Mouse (Mus musculus) CH12.LX (cell line): ENCODE measurements at regions not wholly inside any gene's neighbourhood (a gene's known extent, or its start where the extent isn't known, plus 50 kb on each side); places are given as distances from the start of the nearest gene placed in this dataset.

Source experiments
- DNase-seq: peaks from one replicate; pipeline ENCODE4 v3.0.0-alpha.2; 2013; ENCODE audit errors: extremely low read depth
- H3K27ac ChIP-seq: 2 replicates; pipeline ENCODE4 v1.5.1; 2012; ENCODE audit warnings: low read depth, mild to moderate bottlenecking, control low read depth, moderate library complexity; ENCODE audit not compliant: insufficient read depth
- H3K27me3 ChIP-seq: replicated peaks from 2 replicates; pipeline ENCODE3; 2012; ENCODE audit warnings: inconsistent platforms
- H3K36me3 ChIP-seq, 2 experiments: replicated peaks in 1 of 2; 2 replicates each; pipeline versions ENCODE3 to v1.6.1; 2012; ENCODE audit warnings: inconsistent platforms in 1 of 2, low read length in 1 of 2, mild to moderate bottlenecking in 1 of 2, mixed read lengths in 1 of 2, moderate library complexity in 1 of 2; ENCODE audit not compliant: control insufficient read depth in 1 of 2, insufficient read depth in 1 of 2
- H3K4me1 ChIP-seq, 2 experiments: 2 replicates each; pipeline ENCODE4 v1.6.1; 2012; ENCODE audit warnings: inconsistent platforms in 1 of 2, moderate library complexity in 1 of 2; ENCODE audit not compliant: insufficient read depth in 2 of 2, control insufficient read depth in 1 of 2
- H3K4me2 ChIP-seq: 2 replicates; pipeline ENCODE4 v1.6.1; 2012; ENCODE audit warnings: low read depth, mild to moderate bottlenecking, control low read depth; ENCODE audit not compliant: poor library complexity, insufficient read depth, severe bottlenecking
- H3K4me3 ChIP-seq, 3 experiments: fragments of 150-350 bp in 1 of 3; sonication (generic) in 1 of 3; replicated peaks in 1 of 3; 2 replicates each; pipeline versions ENCODE3 to v1.5.1; 2011 to 2012; ENCODE audit warnings: low read depth in 2 of 3, low read length in 2 of 3, mild to moderate bottlenecking in 2 of 3, moderate library complexity in 2 of 3, control low read depth in 1 of 3, improper control_type of control experiment in 1 of 3, inconsistent platforms in 1 of 3, mixed read lengths in 1 of 3; ENCODE audit not compliant: poor library complexity in 1 of 3
- H3K79me2 ChIP-seq: replicated peaks from 2 replicates; pipeline ENCODE4 v1.6.1; 2012; ENCODE audit warnings: mild to moderate bottlenecking, moderate library complexity; ENCODE audit not compliant: control insufficient read depth, poor library complexity, insufficient read depth, severe bottlenecking; ENCODE audit errors: extremely low read depth
- H3K9ac ChIP-seq: 2 replicates; pipeline ENCODE4 v1.6.1; 2012; ENCODE audit warnings: low read depth, mild to moderate bottlenecking, control low read depth, moderate library complexity; ENCODE audit not compliant: insufficient read depth
- H3K9me3 ChIP-seq: replicated peaks from 2 replicates; pipeline ENCODE3; 2012; ENCODE audit warnings: low read length, inconsistent platforms, mixed read lengths
- BHLHE40 ChIP-seq: IDR thresholded peaks from 2 replicates; pipeline ENCODE4 v1.6.1; 2011; ENCODE audit warnings: mild to moderate bottlenecking, low read depth, low read length, improper control_type of control experiment
- CHD1 ChIP-seq: IDR thresholded peaks from 2 replicates; pipeline ENCODE4 v1.6.1; 2012; ENCODE audit warnings: low read depth, low read length, improper control_type of control experiment, inconsistent platforms
- CHD2 ChIP-seq: IDR thresholded peaks from 2 replicates; pipeline ENCODE4 v1.6.1; 2011; ENCODE audit warnings: low read length, improper control_type of control experiment
- CTCF ChIP-seq, 2 experiments: IDR thresholded peaks in 1 of 2; conservative IDR thresholded peaks in 1 of 2; 2 replicates each; pipeline ENCODE4 v1.5.1; 2011 to 2012; ENCODE audit warnings: low read depth in 2 of 2, low read length in 2 of 2, improper control_type of control experiment in 1 of 2, inconsistent platforms in 1 of 2, mild to moderate bottlenecking in 1 of 2, moderate library complexity in 1 of 2
- EP300 ChIP-seq: IDR thresholded peaks from 2 replicates; pipeline ENCODE4 v1.6.1; 2011; ENCODE audit warnings: low read length, improper control_type of control experiment
- HCFC1 ChIP-seq: IDR thresholded peaks from 2 replicates; pipeline ENCODE4 v1.6.1; 2012; ENCODE audit warnings: low read depth, mild to moderate bottlenecking, inconsistent platforms, low read length, improper control_type of control experiment
- IRF4 ChIP-seq: IDR thresholded peaks from 2 replicates; pipeline ENCODE4 v1.6.1; 2014; ENCODE audit warnings: low read depth, mild to moderate bottlenecking, inconsistent platforms, low read length, improper control_type of control experiment
- JUND ChIP-seq: conservative IDR thresholded peaks from 2 replicates; pipeline ENCODE4 v1.6.1; 2011; ENCODE audit warnings: low read depth, low read length, improper control_type of control experiment
- KAT2A ChIP-seq: IDR thresholded peaks from 2 replicates; pipeline ENCODE4 v1.6.1; 2012; ENCODE audit warnings: low read length, improper control_type of control experiment, inconsistent platforms; ENCODE audit not compliant: insufficient replicate concordance
- MAX ChIP-seq: IDR thresholded peaks from 2 replicates; pipeline ENCODE4 v1.6.1; 2011; ENCODE audit warnings: low read length, improper control_type of control experiment
- MEF2A ChIP-seq: IDR thresholded peaks from 2 replicates; pipeline ENCODE4 v1.6.1; 2014; ENCODE audit warnings: low read depth, mild to moderate bottlenecking, inconsistent platforms, low read length, improper control_type of control experiment, borderline replicate concordance
- MXI1 ChIP-seq: IDR thresholded peaks from 2 replicates; pipeline ENCODE4 v1.6.1; 2011; ENCODE audit warnings: mild to moderate bottlenecking, low read depth, low read length, improper control_type of control experiment
- MYC ChIP-seq: IDR thresholded peaks from 2 replicates; pipeline ENCODE4 v1.6.1; 2011; ENCODE audit warnings: low read depth, mild to moderate bottlenecking, improper control_type of control experiment, low read length
- NELFE ChIP-seq: IDR thresholded peaks from 2 replicates; pipeline ENCODE4 v1.6.1; 2011; ENCODE audit warnings: low read depth, low read length, improper control_type of control experiment
- PAX5 ChIP-seq: IDR thresholded peaks from 2 replicates; pipeline ENCODE4 v1.6.1; 2012; ENCODE audit warnings: low read length, inconsistent platforms, mixed read lengths
- POLR2A ChIP-seq: IDR thresholded peaks from 2 replicates; pipeline ENCODE4 v1.6.1; 2011; ENCODE audit warnings: low read depth, mild to moderate bottlenecking, improper control_type of control experiment, low read length
- RCOR1 ChIP-seq: conservative IDR thresholded peaks from 2 replicates; pipeline ENCODE4 v1.6.1; 2012; ENCODE audit warnings: low read depth, mild to moderate bottlenecking, inconsistent platforms, low read length, improper control_type of control experiment
- SIN3A ChIP-seq: IDR thresholded peaks from 2 replicates; pipeline ENCODE4 v1.6.1; 2012; ENCODE audit warnings: low read length, improper control_type of control experiment, inconsistent platforms
- UBTF ChIP-seq: IDR thresholded peaks from 2 replicates; pipeline ENCODE4 v1.6.1; 2012; ENCODE audit warnings: low read depth, mild to moderate bottlenecking, inconsistent platforms, low read length, improper control_type of control experiment, moderate library complexity
- ZNF384 ChIP-seq: IDR thresholded peaks from 2 replicates; pipeline ENCODE4 v1.6.1; 2012; ENCODE audit warnings: low read depth, low read length, improper control_type of control experiment, inconsistent platforms
- dilution Hi-C: fragments of 300-500 bp; cut with MboI; formaldehyde crosslinking; loops from 2 replicates; pipeline ENCODE4 v1.14.3; 2020; ENCODE audit warnings: low sequenced_read_pairs; ENCODE audit not compliant: extremely low pct_unique_long_range_greater_than_20kb, extremely low pct_ligation_motif_present
- in situ Hi-C: fragments of 300-500 bp; cut with MboI; formaldehyde crosslinking; loops from 3 replicates; pipeline ENCODE4 v1.14.3; 2019; ENCODE audit warnings: low sequenced_read_pairs, low pct_ligation_motif_present, low pct_unique_long_range_greater_than_20kb, mixed read lengths

GRCm38 (mm10) chr8:8519772-8520191, 141.3 kb downstream of the Efnb2 start:
- DNase-seq = no peak
- TF ChIP-seq PAX5 (no peak), RCOR1 (no peak), BHLHE40 (no peak)
- no peaks in the 10 kb centered on the region for H3K79me2 ChIP-seq

GRCm38 (mm10) chr8:8517599-8517998, 143.4 kb downstream of the Efnb2 start:
- Histone ChIP-seq H3K36me3 (no peaks in the 10 kb centered on the region), H3K27ac (no peak overlapping the region), H3K9ac (no peak overlapping the region), H3K9me3 (peaks cover 88% of the 10 kb centered on the region), H3K27me3 (no peaks in the 10 kb centered on the region), H3K79me2 (no peaks in the 10 kb centered on the region), H3K4me3 (no peak overlapping the region), H3K4me2 (no peak overlapping the region), H3K4me1 (no peaks in the 10 kb centered on the region)
- no peak for TF ChIP-seq MYC
- no peak for TF ChIP-seq MEF2A
- no peak for TF ChIP-seq IRF4
- DNase-seq = no peak
- dilution Hi-C loops (no loop called here), in situ Hi-C loops (no loop called here)

More at GRCm38 (mm10) chr8:8519772-8520191, 141.3 kb downstream of the Efnb2 start:
- Histone ChIP-seq H3K27ac (no peak overlapping the region), H3K36me3 (no peaks in the 10 kb centered on the region), H3K9me3 (peaks cover 91% of the 10 kb centered on the region), H3K27me3 (no peaks in the 10 kb centered on the region), H3K4me2 (no peak overlapping the region), H3K4me1 (no peaks in the 10 kb centered on the region), H3K9ac (no peak overlapping the region), H3K4me3 (no peak overlapping the region)
- dilution Hi-C loops = no loop called here
- in situ Hi-C loops = no loop called here

- Histone ChIP-seq H3K4me1 (no peaks in the 10 kb centered on the region), H3K79me2 (no peaks in the 10 kb centered on the region), H3K36me3 (no peaks in the 10 kb centered on the region), H3K27ac (no peak overlapping the region), H3K9me3 (peaks cover 85% of the 10 kb centered on the region), H3K27me3 (no peaks in the 10 kb centered on the region), H3K9ac (no peak overlapping the region), H3K4me2 (no peak overlapping the region)
- in situ Hi-C loops = no loop called here
- no peak for DNase-seq
- TF ChIP-seq CHD1 (no peak), UBTF (no peak), CTCF (conservative IDR thresholded peaks at IDR 0.05 in 1 of 2, IDR thresholded peaks at IDR 0.05 in 1 of 2; ENCODE audit: low read depth in 2 of 2, low read length in 2 of 2) (no peak), BHLHE40 (no peak), JUND (no peak), MAX (no peak), MYC (no peak), KAT2A (no peak), MXI1 (no peak), ZNF384 (no peak), HCFC1 (no peak), POLR2A (no peak), IRF4 (no peak), EP300 (no peak), NELFE (no peak), CHD2 (no peak), SIN3A (no peak)
- TF ChIP-seq, all 38 proteins: peak for 0
- H3K4me3 ChIP-seq = no peak overlapping the region
- dilution Hi-C loops = no loop called here
Observed at GRCm38 (mm10) chr8:8516272-8516671, 144.8 kb downstream of the Efnb2 start.
